Mouse (Mus musculus): Measurements from ENCODE around the gene Sgsm2.

The Sgsm2 gene

GRCm38 (mm10) chr11:74881979-74882378, 14.9 kb downstream of the Sgsm2 start:
- no peak for DNase-seq

- DNase-seq = no peak
Measured at GRCm38 (mm10) chr11:74880999-74881398, 15.9 kb downstream of the Sgsm2 start.

DNA sequence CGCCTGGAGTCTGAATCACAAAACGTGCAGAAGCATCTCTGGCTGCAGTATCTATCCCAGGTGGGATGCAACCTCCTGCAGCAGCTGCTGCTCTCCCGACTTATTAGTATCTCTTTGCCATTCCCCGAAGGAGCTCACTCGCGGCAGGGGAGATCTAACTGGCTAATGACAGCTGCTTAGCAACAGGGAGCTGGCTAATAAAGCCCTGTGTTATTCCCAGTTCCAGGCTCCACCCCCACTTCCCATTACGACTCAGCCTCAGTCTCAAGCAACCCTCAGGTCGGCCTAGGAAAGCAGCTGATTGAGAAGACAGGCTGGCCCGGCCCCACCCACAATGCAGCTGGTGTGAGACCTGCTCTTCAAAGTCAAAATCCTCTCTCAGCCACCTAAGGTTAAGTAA, 20.1 kb downstream of the Sgsm2 start:
- DNase-seq = peak; percentile 55

DNA sequence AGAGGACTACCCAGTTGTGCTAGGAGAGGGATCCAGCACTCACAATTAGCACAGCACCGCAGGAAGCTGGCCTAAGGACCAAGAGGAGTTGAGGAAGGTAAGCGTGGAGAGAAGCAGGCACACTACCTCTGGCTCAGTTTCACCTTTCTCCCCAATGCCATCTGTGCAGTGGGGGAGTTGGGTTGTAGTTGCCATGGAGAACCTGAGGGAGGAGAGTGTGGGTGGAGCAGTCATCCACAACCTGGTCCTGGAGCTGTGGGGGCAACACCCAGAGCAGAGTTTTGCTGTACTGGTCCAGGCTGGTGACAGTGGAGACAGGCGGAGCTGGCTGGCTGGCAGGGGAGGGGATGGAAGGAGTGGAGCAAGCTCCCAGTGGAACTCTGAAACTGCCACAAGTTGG, 22.2 kb downstream of the Sgsm2 start:
- no peak for DNase-seq

DNA sequence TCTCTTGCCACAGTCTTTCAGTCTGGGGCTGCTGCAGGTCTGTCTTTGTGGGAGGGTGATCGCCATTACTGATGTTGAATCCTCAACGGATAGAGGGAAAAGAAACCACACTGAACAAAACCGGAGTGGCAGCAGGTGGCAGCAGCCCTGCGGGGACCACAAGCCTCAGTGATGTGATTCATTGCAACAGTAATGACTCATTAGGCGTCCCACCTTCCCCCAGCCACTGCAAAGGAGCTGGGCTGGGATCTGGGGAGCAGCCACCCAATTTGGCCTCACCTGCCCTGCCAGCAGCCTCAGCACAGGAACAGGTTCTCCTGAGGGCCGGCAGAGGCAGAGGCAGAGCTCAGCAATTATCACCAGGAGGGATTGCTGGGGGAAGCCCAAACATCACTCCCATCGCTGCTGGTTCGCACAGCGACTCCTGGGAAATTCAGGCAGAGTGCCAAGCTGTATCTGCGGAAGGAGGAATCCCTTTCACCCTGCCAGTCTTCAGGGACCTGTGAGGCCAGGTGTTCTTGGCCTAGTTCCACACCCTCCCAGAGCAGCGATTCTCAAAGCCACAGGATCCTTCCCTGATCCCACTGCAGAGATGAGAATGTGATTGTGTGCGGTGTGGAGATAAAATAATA, 25.8 kb downstream of the Sgsm2 start:
- no peak for DNase-seq

DNA sequence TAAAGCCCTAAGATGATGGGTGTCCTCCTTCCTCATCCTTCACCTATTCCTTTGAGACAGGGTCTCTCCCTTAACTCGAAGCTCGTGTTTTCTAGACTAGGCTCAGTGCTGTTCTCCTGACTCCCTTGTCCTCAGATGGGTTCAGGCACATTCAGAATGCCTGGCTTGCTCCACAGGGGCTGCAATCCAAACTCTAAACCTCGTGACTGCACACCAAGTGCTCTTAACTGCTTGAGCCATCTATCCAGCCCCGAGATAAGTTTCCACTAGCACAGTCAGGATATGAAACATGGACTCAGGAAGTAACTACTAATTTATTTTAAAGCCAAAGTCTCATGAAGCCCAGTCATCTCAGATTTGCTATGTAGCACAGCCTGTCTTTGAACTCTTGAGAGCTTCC, 26.3 kb downstream of the Sgsm2 start:
- no peak for DNase-seq

GRCm38 (mm10) chr11:74869603-74870002, 27.3 kb downstream of the Sgsm2 start:
- no peak for DNase-seq

DNA sequence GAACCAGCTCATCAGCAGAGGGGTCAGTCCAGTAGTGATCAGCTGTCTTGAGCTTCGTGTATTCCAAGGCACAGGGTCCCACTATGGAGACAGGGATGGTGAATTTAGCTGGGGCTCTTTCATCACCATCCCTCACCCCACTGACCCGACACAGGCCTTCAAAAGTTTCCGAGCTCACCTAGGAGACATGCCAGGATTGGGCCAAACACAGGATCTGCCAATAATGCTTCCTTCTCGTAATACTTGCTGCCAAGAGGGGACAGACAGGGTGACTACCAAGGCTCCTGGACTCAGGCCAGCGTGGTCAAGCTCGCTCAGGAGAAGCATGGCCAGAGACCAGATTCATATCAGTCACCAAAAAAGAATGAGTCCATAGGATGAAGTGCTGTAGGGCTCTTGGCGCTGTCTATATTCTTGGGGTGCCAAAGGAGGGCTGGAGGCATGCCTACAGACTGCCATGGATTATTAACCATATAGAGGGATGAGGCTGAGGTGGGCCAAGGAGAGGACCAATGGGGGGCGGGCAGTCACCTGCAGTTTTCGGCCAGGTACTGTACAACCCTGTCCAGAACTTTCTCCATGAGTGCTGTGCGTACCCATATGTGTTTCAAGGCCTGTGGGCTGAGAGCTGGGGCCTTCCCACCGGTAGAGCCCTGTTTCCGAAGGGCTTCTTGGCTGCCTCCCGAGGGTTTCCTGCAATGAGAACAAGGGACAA, 28.7 kb downstream of the Sgsm2 start:
- no peak for DNase-seq

- peak; percentile 83 for DNase-seq
Measured at GRCm38 (mm10) chr11:74867181-74867580, 29.7 kb downstream of the Sgsm2 start.

- no peak for DNase-seq
Measured at GRCm38 (mm10) chr11:74866640-74867039, 30.2 kb downstream of the Sgsm2 start.

- DNase-seq = no peak
Measured at GRCm38 (mm10) chr11:74865252-74865651, 31.6 kb downstream of the Sgsm2 start.

- DNase-seq = no peak
Measured at GRCm38 (mm10) chr11:74864421-74864820, 32.4 kb downstream of the Sgsm2 start.

GRCm38 (mm10) chr11:74863471-74863870, 33.4 kb downstream of the Sgsm2 start:
- no peak for DNase-seq

DNA sequence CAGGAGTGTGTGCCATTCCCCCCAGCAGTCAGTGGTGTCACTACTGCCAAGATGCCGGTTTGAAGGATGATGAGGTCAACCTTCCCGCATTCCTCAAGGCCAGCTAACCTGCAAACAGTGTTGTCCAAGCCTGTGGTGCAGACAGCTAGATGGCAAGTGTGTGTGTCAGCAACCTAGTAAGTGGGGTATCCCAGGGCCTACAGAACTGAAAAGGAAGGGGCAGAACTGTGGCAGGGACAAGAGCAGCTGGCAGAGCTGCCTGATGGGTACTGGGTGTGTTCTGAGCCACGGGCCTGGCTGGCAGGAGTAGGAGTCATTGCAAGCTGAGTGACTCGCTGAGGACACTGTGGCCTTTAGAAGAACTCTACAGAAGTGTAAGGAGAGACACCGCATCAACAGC, 34.7 kb downstream of the Sgsm2 start:
- DNase-seq = no peak

- DNase-seq = no peak
Measured at GRCm38 (mm10) chr11:74857756-74858155, 39.1 kb downstream of the Sgsm2 start.

DNA sequence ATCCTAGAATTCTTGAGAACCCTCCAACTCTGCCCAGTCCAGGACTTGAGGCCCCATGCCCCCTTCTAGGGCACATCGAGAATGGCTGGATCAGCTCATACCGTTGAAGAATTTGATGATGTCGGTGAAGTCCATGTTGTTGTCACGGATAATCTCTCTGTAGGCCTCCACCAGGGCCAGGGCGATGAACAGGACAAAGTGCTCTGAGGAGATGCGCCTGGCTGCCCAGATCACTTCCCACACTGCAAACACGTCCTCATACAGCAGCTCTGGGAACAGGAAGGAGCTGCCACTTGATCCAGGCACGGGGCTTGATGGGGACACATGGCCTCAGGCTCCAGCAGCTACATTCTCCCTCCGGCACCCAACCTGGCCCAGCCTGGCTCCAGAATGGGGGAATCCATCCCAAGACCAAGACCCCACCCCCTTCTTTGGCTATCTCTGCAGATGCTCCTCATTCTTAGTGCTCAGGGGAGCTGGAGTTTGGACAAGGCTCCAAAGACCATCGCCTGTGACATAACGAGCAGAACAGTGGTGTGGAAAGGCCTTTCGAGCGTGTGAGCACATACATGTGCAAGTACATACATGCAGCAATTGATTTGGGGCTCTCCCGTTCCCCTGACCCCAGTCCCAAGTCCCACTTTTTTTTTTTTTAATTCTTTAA, 45.7 kb downstream of the Sgsm2 start:
- peak; percentile 81 for DNase-seq

GRCm38 (mm10) chr11:74847919-74848521, 48.8 kb downstream of the Sgsm2 start:
- DNase-seq = peak; percentile 90

- no peak for DNase-seq
Measured at GRCm38 (mm10) chr11:74845784-74846183, 51.1 kb downstream of the Sgsm2 start.

GRCm38 (mm10) chr11:74843761-74844160, 53.1 kb downstream of the Sgsm2 start:
- no peak for DNase-seq

DNA sequence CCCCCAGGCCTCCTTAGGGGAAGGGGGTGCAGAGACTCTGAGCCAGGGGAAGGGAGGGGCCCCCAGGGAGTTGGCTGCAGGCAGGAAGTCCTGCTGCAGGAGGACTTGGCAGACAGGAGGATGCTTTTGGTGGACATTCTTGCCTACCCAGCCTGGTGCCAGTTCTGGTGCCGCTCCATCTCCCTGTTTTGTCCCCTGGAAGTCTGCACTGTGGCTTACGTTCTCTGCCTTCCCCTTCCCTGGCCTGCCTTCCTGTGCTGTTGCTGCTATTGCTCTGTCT, 53.5 kb downstream of the Sgsm2 start:
- no peak for DNase-seq

DNA sequence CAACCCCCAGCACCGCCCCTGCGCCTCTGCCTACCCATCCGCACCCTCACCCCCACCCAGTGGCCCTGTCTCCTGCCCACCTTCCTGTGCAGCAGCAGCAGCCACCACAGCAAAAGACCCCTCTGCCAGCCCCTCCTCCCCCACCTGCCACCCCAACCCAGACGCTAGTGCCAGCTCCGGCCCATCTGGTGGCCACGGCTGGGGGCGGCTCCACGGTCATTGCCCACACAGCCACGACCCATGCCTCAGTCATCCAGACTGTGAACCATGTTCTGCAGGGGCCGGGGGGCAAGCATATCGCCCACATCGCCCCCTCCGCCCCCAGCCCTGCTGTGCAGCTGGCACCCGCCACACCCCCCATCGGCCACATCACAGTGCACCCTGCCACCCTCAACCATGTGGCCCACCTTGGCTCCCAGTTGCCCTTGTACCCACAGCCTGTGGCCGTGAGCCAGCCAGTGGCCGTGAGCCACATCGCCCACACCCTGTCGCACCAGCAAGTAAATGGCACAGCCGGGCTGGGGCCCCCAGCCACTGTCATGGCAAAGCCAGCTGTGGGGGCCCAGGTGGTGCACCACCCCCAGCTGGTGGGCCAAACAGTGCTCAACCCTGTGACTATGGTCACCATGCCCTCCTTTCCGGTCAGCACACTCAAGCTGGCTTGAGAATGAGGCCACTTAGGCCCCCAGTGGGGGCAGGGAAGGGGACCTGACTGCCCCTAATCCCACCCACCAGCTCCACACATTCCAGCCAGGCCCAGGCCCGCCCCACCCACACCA, 54.0 kb downstream of the Sgsm2 start:
- DNase-seq = no peak

DNA sequence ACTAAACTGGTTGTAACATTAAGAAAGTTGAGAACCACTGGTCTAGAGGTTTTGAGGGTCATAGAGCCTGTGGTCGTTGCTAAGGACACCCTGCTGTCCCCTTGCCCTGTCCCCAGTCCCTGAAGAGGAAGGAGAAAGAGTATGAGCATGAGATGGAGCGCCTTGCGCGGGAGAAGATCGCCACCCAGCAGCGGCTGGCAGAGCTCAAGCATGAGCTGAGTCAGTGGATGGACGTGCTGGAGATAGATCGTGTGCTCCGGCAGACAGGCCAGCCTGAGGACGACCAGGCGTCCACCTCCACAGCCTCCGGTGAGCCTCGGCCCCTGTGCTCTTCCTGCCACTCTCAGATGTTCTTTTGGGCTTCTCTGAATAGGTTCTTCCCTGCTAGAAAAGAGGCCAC, 54.8 kb downstream of the Sgsm2 start:
- DNase-seq = peak; percentile 47

DNA sequence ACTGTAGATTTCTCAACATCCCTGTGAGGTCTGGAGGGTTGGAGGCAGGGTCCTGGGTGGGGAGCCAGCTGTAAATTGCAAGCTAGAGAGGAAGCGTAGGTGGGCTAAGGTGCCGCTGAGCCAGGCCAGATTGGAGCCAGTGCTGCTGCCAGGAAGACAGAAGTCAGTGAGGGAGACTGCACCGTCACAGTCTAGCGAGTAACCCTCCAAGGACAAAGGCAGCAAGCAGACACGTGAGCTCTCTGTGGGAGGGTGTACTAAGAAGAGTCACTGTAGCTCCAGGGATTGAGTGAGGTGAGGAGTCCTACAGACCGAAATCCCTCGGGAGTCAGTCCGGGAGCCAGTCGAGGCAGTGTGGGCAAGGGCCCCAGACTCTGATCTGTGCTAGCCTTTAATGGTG, 55.5 kb downstream of the Sgsm2 start:
- DNase-seq = peak; percentile 90
